Mouse (Mus musculus): ENCODE results near the gene Muc20. TPM values are rescaled to one million over a fixed set of nuclear protein-coding genes. Genes with fewer than 3 reads are reported as not detected.

The Muc20 gene
- total and polyA plus RNA-seq, 3 experiments: 0.30 to 0.94 (median 0.47) TPM

- Histone ChIP-seq H3K36me3 (ENCODE audit: control insufficient read depth, insufficient read depth, low read length) (no peaks in the 10 kb centered on the region), H3K27ac (no peak overlapping the region), H3K79me2 (replicated peaks; ENCODE audit: control insufficient read depth, insufficient read depth, low read length) (no peaks in the 10 kb centered on the region), H3K4me3 (no peak overlapping the region), H3K27me3 (ENCODE audit: control insufficient read depth, insufficient read depth, low read length) (no peaks in the 10 kb centered on the region), H3K9ac (ENCODE audit: low read depth, low read length) (no peak overlapping the region), H3K4me1 (ENCODE audit: control insufficient read depth, insufficient read depth, low read length) (no peaks in the 10 kb centered on the region)
- 87% methylated on average over 13 of the region's 13 CpGs for WGBS
- no peak for DNase-seq
- intact Hi-C loops (cut with DNase I): no loop called here
- TF ChIP-seq EP300 (IDR thresholded peaks at IDR 0.05; ENCODE audit: insufficient read depth, low read depth, low read length): no peak
- no peak for TF ChIP-seq CTCF (IDR thresholded peaks at IDR 0.05)
- TF ChIP-seq POLR2A (IDR thresholded peaks at IDR 0.05; ENCODE audit: insufficient read depth, low read depth, low read length): no peak
These were observed 12.4 kb downstream of the Muc20 start for GRCm38 (mm10) chr16:32784840-32785239.

DNA sequence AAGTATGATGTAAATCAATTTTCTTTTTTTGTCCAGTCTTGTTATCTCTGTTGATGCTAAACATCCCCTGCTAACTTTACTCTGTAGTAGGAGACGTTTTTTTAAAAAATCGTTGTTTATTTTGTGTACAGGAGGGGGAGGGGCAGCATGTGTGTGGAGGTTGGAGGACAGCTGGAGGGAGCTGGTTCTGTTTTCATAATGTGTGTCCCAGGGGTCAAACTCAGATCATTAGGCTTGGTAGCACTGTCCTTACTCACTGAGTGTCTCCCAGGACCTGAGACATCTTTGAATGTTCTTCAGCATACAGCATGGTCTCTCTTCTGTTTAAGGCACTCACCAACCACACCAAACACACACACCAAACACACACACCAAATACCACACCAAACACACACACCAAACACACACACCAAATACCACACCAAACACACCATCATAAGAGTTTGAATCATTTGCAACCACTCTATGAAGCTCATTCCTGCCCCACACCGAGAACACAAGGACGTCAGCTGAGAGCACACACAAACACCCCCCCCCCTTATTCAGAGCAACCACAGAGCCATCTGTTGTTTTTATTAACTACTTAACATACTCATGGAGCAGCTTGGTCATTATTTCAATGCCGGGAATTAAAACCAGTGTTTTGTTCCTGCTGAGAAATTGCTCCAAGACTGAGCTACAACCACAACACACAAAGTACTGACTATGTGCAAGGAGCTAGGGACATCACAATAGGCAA lies 13.7 kb downstream of the Muc20 start:
- H3K4me1 ChIP-seq (ENCODE audit: control insufficient read depth, insufficient read depth, low read length): no peaks in the 10 kb centered on the region
- 59% methylated on average over 5 of the region's 5 CpGs for WGBS
- no peak for TF ChIP-seq CTCF (IDR thresholded peaks at IDR 0.05)
- TF ChIP-seq POLR2A (IDR thresholded peaks at IDR 0.05; ENCODE audit: insufficient read depth, low read depth, low read length): no peak
- TF ChIP-seq EP300 (IDR thresholded peaks at IDR 0.05; ENCODE audit: insufficient read depth, low read depth, low read length): no peak
- intact Hi-C loops (cut with DNase I): no loop called here
- no peak overlapping the region for H3K27ac ChIP-seq
- no peaks in the 10 kb centered on the region for H3K79me2 ChIP-seq (replicated peaks; ENCODE audit: control insufficient read depth, insufficient read depth, low read length)
- no peaks in the 10 kb centered on the region for H3K27me3 ChIP-seq (ENCODE audit: control insufficient read depth, insufficient read depth, low read length)
- no peak overlapping the region for H3K9ac ChIP-seq (ENCODE audit: low read depth, low read length)
- no peak for DNase-seq
- H3K4me3 ChIP-seq: no peak overlapping the region
- H3K36me3 ChIP-seq (ENCODE audit: control insufficient read depth, insufficient read depth, low read length): no peaks in the 10 kb centered on the region

- TF ChIP-seq EP300 (IDR thresholded peaks at IDR 0.05; ENCODE audit: insufficient read depth, low read depth, low read length): no peak
- no peak for TF ChIP-seq CTCF (IDR thresholded peaks at IDR 0.05)
- TF ChIP-seq POLR2A (IDR thresholded peaks at IDR 0.05; ENCODE audit: insufficient read depth, low read depth, low read length): no peak
- Histone ChIP-seq H3K79me2 (replicated peaks; ENCODE audit: control insufficient read depth, insufficient read depth, low read length) (no peaks in the 10 kb centered on the region), H3K9ac (ENCODE audit: low read depth, low read length) (no peak overlapping the region), H3K4me3 (no peak overlapping the region), H3K4me1 (ENCODE audit: control insufficient read depth, insufficient read depth, low read length) (no peaks in the 10 kb centered on the region), H3K36me3 (ENCODE audit: control insufficient read depth, insufficient read depth, low read length) (no peaks in the 10 kb centered on the region), H3K27me3 (ENCODE audit: control insufficient read depth, insufficient read depth, low read length) (0 out of 2 replicates have a peak, but pooled peaks cover 2% of the 10 kb centered on the region), H3K27ac (no peak overlapping the region)
- 45% methylated on average over 8 of the region's 8 CpGs for WGBS
- no peak for DNase-seq
- intact Hi-C loops (cut with DNase I): no loop called here
These were observed 18.3 kb downstream of the Muc20 start for GRCm38 (mm10) chr16:32778956-32779355.

DNA sequence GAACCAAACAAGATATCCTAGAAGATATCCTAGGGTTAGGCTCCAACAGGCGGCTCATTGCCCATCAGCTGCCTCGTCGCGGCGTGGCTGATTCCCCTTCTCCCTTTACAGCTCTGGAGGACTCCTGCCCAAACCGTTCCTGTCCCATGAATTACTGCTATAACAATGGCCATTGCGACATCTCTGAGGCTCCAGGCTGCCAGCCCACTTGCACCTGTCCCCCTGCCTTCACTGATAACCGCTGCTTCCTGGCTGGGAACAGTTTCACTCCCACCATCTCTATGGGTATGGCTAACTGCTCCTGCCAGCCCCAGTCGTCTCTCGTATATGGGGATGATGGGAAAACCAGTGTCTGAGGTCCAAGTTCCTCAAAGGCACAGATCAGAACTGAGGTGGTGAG lies 20.6 kb downstream of the Muc20 start:
- no peak for TF ChIP-seq EP300 (IDR thresholded peaks at IDR 0.05; ENCODE audit: insufficient read depth, low read depth, low read length)
- TF ChIP-seq POLR2A (IDR thresholded peaks at IDR 0.05; ENCODE audit: insufficient read depth, low read depth, low read length): no peak
- TF ChIP-seq CTCF (IDR thresholded peaks at IDR 0.05): no peak
- no peak overlapping the region for H3K4me3 ChIP-seq
- H3K36me3 ChIP-seq (ENCODE audit: control insufficient read depth, insufficient read depth, low read length): no peaks in the 10 kb centered on the region
- H3K4me1 ChIP-seq (ENCODE audit: control insufficient read depth, insufficient read depth, low read length): no peaks in the 10 kb centered on the region
- H3K27ac ChIP-seq: no peak overlapping the region
- intact Hi-C loops (cut with DNase I): no loop called here
- 64% methylated on average over 10 of the region's 10 CpGs for whole genome bisulfite sequencing
- no peak overlapping the region for H3K9ac ChIP-seq (ENCODE audit: low read depth, low read length)
- H3K27me3 ChIP-seq (ENCODE audit: control insufficient read depth, insufficient read depth, low read length): 0 out of 2 replicates have a peak, but pooled peaks cover 2% of the 10 kb centered on the region
- DNase-seq: no peak
- no peaks in the 10 kb centered on the region for H3K79me2 ChIP-seq (replicated peaks; ENCODE audit: control insufficient read depth, insufficient read depth, low read length)

DNA sequence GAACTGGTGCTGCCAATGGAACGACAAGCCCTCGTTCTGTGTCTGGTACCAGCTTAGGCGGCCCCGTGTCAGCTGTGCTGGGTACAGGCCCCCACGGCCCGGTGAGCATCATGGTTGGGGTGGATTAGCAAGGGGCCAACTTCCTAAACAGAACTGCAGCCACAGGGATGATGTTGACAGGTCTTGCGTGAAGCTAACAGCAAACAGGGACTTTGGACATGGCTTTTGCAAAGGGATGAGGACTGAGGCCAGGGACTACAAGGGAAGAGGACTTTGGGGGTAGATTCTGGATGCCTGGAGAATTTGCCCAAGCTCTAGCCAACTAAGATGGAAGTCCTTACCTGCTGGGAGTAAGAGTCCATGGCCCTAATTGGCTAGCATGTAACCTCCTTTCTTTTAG lies 30.3 kb downstream of the Muc20 start:
- TF ChIP-seq EP300 (IDR thresholded peaks at IDR 0.05; ENCODE audit: insufficient read depth, low read depth, low read length): no peak
- no peak for TF ChIP-seq CTCF (IDR thresholded peaks at IDR 0.05)
- no peak for TF ChIP-seq POLR2A (IDR thresholded peaks at IDR 0.05; ENCODE audit: insufficient read depth, low read depth, low read length)
- Histone ChIP-seq H3K4me3 (no peak overlapping the region), H3K36me3 (ENCODE audit: control insufficient read depth, insufficient read depth, low read length) (no peaks in the 10 kb centered on the region), H3K27me3 (ENCODE audit: control insufficient read depth, insufficient read depth, low read length) (no peaks in the 10 kb centered on the region), H3K27ac (no peak overlapping the region), H3K9ac (ENCODE audit: low read depth, low read length) (no peak overlapping the region), H3K79me2 (replicated peaks; ENCODE audit: control insufficient read depth, insufficient read depth, low read length) (no peaks in the 10 kb centered on the region), H3K4me1 (ENCODE audit: control insufficient read depth, insufficient read depth, low read length) (no peaks in the 10 kb centered on the region)
- 91% methylated on average over 7 of the region's 7 CpGs for WGBS
- intact Hi-C loops (cut with DNase I): no loop called here
- no peak for DNase-seq

- Histone ChIP-seq H3K36me3 (ENCODE audit: control insufficient read depth, insufficient read depth, low read length) (no peaks in the 10 kb centered on the region), H3K79me2 (replicated peaks; ENCODE audit: control insufficient read depth, insufficient read depth, low read length) (no peaks in the 10 kb centered on the region), H3K9ac (ENCODE audit: low read depth, low read length) (no peak overlapping the region), H3K4me1 (ENCODE audit: control insufficient read depth, insufficient read depth, low read length) (no peaks in the 10 kb centered on the region), H3K27me3 (ENCODE audit: control insufficient read depth, insufficient read depth, low read length) (no peaks in the 10 kb centered on the region), H3K4me3 (no peak overlapping the region), H3K27ac (no peak overlapping the region)
- DNase-seq: no peak
- WGBS: 62% methylated on average over 6 of the region's 6 CpGs
- TF ChIP-seq POLR2A (IDR thresholded peaks at IDR 0.05; ENCODE audit: insufficient read depth, low read depth, low read length) (no peak), EP300 (IDR thresholded peaks at IDR 0.05; ENCODE audit: insufficient read depth, low read depth, low read length) (no peak)
- intact Hi-C loops (cut with DNase I): no loop called here
These were observed 32.3 kb downstream of the Muc20 start for GRCm38 (mm10) chr16:32764961-32765360.

Measured in heart, adult 2 months (tissue).